Mouse (Mus musculus) granulocyte monocyte progenitor cell, adult 5-6 weeks (primary cell): ENCODE measurements around the gene Klhl3. TPM values are rescaled to one million over a fixed set of nuclear protein-coding genes. Genes with fewer than 3 reads are reported as not detected.

Experiments used
- ATAC-seq: replicated peaks from 2 replicates; pipeline ENCODE4 v1.8.0; 2016; ENCODE audit warnings: mild to moderate bottlenecking, moderate TSS enrichment, inconsistent platforms; ENCODE audit not compliant: poor library complexity, severe bottlenecking
- total RNA-seq, 2 experiments: library from RNA; stranded (forward) in 1 of 2; stranded (reverse) in 1 of 2; fragments of 200-712, 200-1000 nt in 1 of 2; fragments of >200 nt in 1 of 2; fragmentation: Nextera tagmentation in 1 of 2; gene quantifications; 2 replicates each; pipeline ENCODE4 v1.2.3; 2014 to 2017

Klhl3 gene
- total RNA-seq, 2 experiments from 2014 or later, result 4.9 to 7.8 TPM

DNA sequence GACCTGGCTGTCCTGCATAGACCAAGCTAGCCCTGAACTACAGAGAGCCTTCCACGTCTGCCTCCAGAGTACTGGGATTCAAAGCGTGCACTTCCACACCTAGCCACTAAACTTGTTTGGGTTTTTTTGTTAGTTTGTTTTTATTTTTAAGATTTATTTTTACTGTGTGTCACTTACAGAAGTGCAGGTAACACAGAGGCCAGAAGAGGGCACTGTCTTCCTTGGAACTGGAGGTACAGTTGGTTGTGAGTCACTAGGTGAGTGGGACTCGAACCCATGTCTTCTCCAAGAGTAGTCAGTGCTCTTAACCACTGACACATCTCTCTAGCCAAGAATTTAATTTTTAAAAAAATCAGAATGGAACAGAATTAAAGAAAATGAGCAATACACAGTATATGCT lies 78.4 kb downstream of the Klhl3 start:
- no peak for ATAC-seq

DNA sequence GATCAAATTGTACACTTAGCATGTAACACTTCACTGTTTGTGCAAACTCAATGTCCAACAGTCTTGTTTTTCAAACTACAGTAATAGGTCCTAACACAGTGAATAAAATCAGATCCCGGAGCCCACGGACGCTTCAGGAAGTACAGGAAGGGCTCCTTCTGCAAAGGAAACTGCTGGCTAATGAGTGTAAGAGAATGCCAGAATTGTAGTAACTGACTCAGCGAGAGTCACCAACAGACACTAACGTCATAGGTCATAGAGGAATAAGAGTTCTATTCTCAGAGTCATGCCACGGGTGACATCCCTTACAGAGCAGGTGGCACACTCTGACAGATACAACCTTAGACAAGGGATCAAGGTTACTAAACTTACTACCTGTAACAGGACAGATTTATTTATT lies 78.9 kb downstream of the Klhl3 start:
- no peak for ATAC-seq

DNA sequence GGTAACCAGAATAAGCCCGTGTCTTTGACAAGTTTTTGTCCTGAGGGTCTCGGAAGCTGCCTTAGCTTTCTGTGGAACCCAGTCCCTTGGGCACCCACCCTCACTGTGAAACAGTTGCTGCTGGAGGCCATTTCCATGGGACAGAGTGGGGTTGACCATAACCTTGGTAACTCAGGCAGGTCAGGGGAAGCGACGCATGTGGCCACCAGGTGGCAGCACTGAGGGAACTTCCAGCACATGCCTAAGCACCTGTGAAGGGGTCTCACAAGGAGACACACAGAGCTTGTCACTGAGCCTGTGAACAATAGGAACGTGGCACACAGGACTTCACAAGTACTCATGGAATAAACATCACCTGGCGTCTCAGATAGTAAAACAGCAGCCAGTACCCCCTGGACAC lies 81.6 kb downstream of the Klhl3 start:
- ATAC-seq, result peak; percentile 68

DNA sequence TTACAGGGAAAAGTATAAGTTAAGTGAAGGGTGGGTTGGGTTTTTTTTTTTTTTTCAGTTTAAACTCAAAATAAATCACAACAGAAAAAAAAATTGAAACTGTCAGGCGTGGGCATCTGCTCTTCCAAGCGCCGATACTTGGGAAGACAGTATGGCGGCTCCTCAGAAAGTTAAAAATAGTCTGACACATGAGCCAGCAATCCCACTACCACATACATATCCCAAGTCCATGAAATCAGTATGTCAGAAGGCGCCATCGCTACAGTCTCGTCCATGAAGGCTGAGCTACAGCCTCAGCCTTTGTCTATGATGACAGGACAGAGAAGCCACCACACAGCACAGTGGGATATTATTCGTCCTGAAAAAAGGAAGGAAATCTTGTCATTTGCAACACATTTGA lies 86.3 kb downstream of the Klhl3 start:
- no peak for ATAC-seq

DNA sequence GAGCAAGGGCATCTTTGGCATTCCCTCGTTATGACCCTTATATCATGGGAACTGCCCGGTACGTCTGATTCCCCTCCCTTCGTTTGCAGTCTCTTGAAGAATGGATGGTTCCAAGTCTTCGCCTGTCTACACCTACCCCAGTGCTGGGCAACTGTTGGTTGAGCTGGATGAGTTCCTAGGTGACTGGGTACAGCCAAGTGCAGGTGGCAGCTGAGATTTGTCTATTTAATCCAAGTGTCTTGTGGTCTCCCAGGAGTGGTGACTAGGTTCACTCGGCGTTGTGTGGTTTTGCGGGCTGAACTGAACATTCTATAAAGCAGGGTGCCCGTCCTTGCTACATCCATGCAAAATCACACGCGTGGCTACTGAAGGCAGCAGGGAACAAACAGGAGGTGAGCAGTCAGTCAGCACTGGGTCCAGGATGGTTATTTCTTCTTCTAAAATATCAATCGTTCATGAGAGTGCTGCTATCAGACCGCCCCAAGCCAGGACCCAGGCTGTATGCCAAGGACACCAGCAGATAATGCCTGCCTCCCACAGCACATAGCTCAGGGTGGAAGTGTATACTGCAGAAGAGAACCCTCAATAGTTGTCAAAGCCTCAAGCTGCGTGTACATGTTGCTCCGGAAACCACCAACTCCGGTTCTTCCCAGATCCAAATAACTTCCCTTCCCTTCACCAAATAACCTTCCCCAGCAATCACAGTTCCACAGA lies 87.5 kb downstream of the Klhl3 start:
- no peak for ATAC-seq

DNA sequence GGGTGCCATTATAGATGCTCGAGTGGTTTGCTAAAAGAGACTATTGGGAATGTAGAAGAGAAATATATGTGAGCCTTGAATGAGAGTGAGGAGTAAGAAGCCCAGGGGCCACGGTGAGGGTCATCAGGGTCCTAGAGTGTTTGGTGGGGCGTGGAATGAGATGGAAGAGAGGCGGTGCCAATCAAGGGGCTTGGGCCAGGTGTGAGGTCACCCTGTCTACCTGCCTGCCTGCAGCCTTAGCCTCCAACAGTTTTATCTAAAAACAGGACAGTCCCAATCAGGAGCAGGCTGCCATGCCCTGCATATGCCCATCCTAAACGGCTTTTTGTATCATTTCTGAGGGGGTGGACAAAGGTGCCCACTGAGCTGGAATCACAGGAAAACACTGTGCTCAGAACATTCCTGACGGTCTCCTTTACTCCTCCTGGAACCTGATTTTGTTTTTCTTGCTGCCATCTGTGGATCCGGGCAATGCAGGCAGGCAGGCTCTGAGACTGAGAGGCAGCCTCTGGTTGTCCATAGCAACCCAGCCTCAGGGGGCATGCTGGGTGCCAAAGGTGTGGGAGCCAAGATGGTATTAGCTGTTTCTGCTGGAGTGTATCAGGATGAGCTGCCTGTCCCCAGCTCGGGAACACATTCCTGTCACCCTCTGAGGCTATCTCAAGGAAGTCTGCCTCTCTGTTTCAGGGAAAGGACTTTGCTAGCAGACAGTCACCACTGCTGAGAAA lies 89.5 kb downstream of the Klhl3 start:
- no peak for ATAC-seq

DNA sequence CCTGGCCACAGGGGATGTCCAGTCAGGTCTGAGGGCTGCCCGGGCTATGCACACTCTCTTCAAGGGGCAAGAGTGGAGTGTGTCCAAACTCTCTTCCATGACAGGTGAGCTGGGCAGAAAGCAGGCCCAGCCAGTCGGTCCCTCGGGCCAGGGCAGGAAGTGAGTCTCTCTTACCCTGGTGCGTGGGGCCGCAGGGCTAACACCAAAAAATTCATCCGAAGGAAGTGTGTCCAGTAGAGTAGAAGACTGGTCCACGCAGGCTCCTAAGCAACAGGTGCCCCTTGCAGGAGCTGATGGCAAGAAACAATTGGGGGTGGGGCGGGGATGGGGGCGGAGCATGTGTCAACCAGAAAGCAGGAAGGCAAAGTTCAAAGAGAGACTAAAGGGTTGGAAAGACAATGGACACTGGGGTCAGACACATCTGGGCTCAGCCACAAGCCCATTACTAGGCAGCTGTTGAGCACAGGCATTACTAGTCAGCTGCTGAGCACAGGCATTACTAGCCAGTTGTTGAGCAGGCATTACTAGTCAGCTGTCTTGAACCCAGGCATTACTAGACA lies 90.3 kb downstream of the Klhl3 start:
- no peak for ATAC-seq

DNA sequence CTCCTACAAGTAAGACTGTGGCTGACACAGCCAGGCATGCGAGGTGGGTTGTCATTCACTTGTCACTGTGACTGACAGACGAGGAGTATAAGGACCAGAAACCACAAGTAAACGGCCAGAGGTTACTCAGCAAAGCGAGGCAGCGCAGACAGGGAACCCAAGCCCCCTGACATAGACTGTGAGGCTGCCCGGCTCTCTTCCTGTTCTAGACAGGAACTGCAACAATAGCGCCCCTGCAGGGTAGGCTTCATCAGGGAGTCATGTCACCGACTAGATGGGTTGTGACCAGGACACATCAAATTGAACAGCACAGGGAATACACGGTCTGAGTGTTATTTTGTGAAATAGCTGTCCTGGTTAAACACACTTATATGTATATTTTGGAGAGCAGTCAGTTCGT lies 93.0 kb downstream of the Klhl3 start:
- ATAC-seq, result peak; percentile 90

DNA sequence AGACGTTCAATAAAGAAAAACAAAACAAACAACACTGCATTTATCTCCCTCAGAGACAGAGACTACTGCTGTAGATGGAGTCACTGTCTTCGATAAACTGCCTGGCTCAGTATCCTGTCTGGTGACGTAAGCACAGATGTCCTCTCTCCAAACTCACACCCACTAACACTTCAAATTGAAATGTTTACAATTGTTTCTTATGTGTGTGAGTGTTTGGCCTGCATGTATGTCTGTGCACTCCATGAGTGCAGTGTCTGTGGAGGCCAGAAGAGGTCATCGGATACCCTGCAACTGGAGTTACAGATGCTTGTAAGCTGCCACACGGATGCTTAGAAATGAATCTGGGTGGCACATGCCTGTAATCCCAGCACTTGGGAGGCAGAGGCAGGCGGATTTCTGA lies 96.1 kb downstream of the Klhl3 start:
- ATAC-seq, result no peak

DNA sequence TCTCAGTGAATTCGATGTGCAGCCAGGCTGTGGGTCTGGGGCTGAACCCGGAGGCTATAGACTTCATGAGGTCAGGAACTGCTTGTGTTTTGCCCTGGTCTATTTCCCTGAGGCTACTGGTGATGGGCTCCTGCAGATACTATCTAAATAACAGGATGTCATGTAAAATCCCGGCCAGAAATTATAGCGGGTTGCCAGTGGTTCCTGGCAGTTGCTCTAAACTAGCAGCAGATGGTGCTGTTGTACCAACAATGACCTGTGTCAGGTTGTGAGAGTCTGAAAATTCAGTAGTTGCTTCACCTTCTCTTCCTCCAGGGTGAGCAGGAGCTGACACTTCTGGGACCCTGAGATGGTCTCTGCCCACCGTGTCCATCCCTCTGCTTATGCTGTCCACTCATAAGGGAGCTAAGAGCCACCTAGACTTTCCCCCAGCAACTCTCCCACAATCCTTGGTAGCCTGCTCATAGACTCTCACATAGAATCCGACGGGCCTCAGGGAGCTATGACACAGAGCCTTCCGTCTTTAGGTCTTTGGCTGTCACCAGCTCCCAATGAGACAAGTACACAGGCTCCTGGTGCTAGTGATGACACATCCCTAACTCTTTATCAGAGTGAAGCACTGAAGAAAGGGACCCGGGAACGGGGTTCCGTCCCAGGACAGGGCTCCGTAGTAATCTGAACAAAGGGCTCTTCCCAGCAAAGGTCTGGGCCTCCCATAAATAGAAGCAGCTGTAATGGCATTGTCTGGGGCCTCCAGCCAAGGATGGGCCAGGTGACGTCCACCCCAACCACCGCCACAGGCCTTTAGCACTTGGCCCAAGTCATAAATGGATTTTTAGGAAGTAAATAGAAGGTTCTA lies 101.1 kb downstream of the Klhl3 start:
- ATAC-seq, result peak; percentile 80

DNA sequence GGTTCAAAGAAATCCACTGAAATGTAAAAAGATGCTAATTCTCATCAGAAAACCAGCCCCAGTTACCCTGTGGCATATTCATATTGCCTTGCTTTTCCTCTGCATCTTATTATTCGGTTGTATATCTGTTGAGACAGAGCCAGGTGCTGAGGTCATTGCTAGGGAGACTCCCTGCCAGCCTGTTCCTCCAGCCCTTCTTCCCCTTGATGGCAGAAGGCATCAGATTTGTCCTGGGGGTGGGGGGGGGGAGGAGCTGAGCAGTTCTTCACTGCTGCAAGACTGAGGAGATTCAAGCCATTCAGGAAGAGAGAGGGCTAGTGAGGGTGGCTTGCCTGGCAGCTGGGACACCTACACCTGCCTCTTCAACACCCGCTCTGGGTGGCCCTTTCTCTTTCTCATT lies 101.9 kb downstream of the Klhl3 start:
- ATAC-seq, result no peak

DNA sequence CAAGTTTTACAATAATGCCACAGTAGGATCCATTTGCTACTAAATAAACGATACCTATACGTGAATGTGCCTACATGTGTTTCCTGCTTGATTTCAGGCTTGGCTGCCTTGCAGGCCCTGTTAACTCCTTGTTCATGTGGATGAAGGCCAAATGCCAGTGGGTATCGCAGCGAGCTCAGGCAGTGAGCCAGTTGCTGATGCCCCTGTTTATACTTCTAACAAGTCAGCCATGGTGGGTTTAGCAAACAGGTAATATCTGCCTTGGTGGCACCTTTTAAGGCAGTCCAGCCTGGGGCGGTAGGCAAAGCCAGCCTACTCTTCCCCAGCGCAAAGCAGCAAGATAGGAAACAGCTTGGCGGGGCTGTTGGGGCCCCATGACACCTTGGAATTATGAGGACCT lies 103.0 kb downstream of the Klhl3 start:
- no peak for ATAC-seq

DNA sequence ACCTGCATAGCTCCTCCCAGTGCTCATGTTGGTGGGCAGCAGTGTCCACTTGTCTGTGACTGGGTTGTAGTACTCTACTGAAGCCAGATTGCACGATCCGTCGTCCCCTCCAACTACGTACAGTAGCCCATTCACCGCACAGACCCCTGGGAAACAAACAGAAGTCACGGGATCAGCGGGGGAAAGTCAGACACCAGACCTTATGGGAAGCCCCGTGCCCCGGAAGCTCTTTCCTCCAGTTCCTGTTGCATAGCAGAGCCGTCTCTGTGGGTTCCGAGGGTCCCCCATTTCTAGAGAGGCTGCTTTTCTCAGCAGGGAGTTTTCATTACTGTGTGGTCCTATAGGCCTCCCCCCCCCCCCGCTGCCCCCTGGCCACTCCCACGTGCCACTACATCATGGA lies 104.1 kb downstream of the Klhl3 start:
- no peak for ATAC-seq

DNA sequence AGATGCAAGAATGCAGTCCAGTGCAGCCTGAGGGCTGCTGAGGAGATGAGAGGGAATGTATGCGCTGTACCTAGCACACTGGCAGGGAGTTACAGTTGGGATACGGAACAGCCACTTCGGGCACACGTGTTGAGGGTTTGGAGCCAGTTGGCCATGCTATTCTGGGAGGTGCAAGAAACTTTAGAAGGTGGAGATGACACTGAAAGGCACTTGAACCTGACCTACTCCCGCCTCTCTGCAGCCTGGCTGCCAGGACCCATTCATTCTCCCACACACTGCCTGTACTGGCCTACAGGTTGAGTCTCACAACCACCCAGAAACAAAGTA lies 105.4 kb downstream of the Klhl3 start:
- no peak for ATAC-seq

DNA sequence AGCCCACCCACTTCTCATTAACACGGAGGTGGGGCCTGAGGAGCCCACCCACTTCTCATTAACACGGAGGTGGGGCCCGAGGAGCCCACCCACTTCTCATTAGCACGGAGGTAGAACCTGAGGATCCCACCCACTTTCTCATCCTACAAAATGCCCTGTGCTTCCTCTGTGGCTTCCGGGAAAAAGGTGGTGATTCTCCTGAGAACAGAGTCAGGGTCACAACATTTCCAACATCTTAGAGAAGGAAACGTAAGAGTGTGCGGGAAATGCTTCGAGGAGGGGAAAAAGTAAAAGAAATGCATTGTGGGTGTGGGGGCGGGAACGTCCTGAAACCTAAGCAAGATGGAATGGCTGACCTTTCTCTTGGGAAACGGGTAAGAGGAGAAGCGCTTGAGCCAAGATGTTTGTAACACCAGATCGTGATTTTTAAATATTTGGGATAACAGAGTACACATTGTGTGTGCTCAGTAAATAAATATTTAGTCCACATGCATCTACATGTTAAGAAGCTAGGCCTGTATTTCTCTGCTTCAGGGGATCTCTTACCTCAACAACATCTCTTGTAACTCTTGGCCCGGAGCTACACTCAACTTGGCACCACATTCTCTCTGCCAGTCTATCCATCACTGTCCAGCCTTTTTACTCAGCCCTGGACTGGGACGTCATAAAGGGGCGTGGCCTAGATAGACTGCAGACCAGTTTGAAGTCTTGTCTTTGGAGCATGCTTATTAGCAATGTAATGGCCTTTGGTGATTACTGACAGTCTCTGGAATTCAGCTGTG lies 105.9 kb downstream of the Klhl3 start:
- ATAC-seq, result no peak

DNA sequence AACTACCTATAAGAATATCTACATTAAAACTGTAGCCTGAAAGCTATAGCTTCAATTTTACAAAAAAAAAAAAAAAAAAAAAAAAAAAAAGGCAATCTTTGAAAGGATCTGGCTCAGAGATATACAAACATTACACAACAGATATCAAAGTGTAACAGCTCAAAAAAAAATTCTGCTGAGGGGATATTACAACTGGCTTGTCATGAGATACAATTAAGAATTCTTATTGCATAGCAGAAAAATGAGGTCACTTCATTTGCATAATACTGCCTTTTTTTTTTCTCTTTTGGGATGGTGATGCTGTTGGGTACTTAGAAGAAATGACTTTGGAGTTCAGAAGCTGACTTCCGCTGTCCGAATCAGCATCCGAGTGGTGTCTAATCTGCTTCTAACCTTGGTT lies 111.6 kb downstream of the Klhl3 start:
- no peak for ATAC-seq

DNA sequence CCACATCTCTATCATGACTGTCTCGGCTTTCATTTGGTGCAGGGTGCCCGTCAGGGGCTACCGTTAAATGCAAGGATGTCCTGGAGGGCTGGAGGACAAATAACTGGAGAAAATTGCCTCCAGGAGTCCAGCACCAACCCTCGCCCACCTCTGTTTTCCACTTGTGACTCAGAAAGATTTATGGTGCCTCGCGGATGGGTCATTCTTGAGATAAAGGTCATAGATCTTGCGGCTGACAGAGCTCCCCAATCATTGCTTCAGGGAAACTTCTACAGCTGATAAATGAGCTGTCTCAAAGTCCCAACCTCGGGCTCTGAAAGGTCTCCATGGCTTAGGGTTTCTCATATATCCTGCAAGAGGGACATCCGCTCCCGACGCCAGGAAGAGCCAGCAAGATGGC lies 116.9 kb downstream of the Klhl3 start:
- no peak for ATAC-seq

DNA sequence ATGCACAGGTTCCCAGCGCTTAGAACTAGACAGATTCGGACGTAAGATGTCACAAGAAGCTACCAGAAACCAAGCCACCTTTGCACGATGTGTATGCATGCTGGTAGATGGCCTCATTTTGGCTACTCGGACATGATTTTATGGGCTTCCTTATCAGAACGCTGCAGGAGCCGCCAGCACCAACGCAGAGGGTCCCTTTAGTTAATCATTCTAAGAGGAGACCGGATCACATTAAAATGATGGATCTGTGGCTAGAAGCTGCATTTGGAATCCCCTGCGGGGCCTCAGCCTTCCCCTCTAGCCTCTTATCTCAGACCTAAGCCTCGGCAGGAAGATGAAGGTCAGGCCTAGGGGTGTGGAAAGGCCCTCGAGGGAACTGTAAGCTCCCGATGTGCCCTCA lies 117.5 kb downstream of the Klhl3 start:
- ATAC-seq, result no peak

DNA sequence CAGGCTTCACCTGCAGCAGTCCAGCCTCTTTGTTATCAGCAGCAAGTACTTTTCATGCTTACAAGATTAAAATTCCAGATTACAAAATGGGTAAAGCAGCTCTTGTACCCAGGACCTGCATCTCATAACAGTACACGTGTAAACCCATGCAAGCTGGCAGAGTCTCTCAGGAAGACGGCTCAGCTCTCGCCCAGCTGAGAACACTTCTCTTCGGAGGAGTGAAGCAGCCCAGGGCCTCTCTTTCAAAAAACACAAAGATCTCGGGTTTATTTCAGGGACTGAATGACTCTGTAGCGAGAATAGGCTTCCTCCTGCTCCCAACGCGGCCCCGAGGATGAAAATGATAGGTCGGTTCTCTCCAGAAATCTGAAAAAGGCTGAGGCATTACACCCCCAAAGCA lies 128.8 kb downstream of the Klhl3 start:
- no peak for ATAC-seq

DNA sequence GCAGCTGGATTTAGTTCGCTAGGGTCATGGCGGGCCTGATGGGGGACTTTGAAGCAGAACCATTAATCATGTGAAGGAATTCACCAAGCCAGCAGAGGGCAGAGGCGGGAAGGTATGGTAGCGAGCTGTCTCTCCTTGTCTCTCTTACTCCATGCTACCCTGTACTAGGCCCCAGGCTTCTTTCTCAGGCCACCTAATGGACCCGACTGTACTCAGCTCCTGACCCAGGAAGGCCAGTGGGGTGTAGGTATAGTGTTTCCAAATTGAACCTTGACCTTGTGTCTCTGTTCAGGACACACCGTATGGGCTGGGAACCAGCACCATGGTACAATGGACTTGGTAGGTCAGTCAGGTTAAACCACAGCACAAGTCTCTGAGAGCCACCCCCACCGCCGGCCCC lies 129.2 kb downstream of the Klhl3 start:
- no peak for ATAC-seq
